Mouse (Mus musculus) embryonic facial prominence, embryonic 15.5 days (tissue): ENCODE results near the gene Pde4b. TPM values are rescaled to one million over a fixed set of nuclear protein-coding genes. Genes with fewer than 3 reads are reported as not detected.

Source experiments
- ATAC-seq: fragments of 200-750 bp; cut with Nextera tagmentation; 2 replicates; pipeline ENCODE4 v1.8.0; 2017; ENCODE audit warnings: low read depth, moderate TSS enrichment; ENCODE audit not compliant: insufficient number of reproducible peaks, low FRiP score, low TSS enrichment
- H3K27ac ChIP-seq: fragments of 300-500 bp; sonication (generic); replicated peaks from 2 replicates; pipeline ENCODE4 v1.5.1; 2015; ENCODE audit warnings: mild to moderate bottlenecking, inconsistent platforms
- H3K27me3 ChIP-seq: fragments of 300-500 bp; sonication (generic); 2 replicates; pipeline ENCODE4 v1.6.1; 2015; ENCODE audit warnings: inconsistent platforms
- H3K36me3 ChIP-seq: fragments of 300-500 bp; sonication (generic); 2 replicates; pipeline ENCODE4 v1.6.1; 2015; ENCODE audit warnings: mild to moderate bottlenecking, inconsistent platforms
- H3K4me1 ChIP-seq: fragments of 300-500 bp; sonication (generic); 2 replicates; pipeline ENCODE4 v1.6.1; 2015; ENCODE audit warnings: inconsistent platforms
- H3K4me2 ChIP-seq: fragments of 300-500 bp; sonication (generic); replicated peaks from 2 replicates; pipeline ENCODE4 v1.6.1; 2015; ENCODE audit warnings: mild to moderate bottlenecking, inconsistent platforms
- H3K4me3 ChIP-seq: fragments of 300-500 bp; sonication (generic); replicated peaks from 2 replicates; pipeline ENCODE4 v1.5.1; 2015; ENCODE audit warnings: mild to moderate bottlenecking, inconsistent platforms
- H3K9ac ChIP-seq: fragments of 300-500 bp; sonication (generic); 2 replicates; pipeline ENCODE4 v1.6.1; 2015; ENCODE audit warnings: inconsistent platforms
- H3K9me3 ChIP-seq: fragments of 300-500 bp; sonication (generic); replicated peaks from 2 replicates; pipeline ENCODE4 v1.6.1; 2016; ENCODE audit warnings: inconsistent platforms
- WGBS: fragments of 180-500 bp; shearing (Covaris S2); methylation state at CpG from one replicate; pipeline ENCODE4 v1.1.7; 2015; 5-methylcytosine and 5-hydroxymethylcytosine counted together
- polyA plus RNA-seq: library from polyadenylated mRNA; unstranded; fragments of >200 nt; fragmentation: Nextera tagmentation; extraction: Ambion mirVana; gene quantifications from 2 replicates; pipeline ENCODE4 v1.2.1, GENCODE M21; 2015

Gene Pde4b
- polyA plus RNA-seq, 1 experiment from 2014 or later, result 17.1 TPM

DNA sequence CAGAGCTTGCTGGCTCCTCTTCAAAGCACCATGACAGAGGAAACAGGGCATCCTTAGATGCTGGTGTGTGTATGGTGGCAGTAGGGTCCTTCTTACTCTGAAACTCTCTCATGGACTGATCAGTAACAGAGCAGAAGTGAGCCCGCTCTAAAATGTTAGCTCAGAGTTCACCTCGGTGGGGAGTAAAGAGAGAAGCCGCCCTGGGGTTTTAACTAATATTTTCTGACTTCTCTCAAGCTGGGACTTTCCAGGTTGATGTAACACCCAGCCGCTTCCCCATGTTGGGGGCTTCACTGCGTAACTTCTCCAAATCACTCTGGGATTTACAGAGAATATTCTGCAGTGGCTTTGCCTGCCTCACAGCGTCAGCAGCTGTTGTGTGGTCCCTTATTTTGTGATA, 484.7 kb downstream of the Pde4b start:
- Histone ChIP-seq H3K9me3 (no peaks in the 10 kb centered on the region), H3K27me3 (no peaks in the 10 kb centered on the region), H3K9ac (peak overlapping the region; percentile 18; the same call in 1 of the 2 replicates), H3K27ac (no peak overlapping the region), H3K4me2 (peak overlapping the region; percentile 29), H3K4me3 (peak overlapping the region; percentile 29), H3K36me3 (no peaks in the 10 kb centered on the region), H3K4me1 (peaks cover 36% of the 10 kb centered on the region)
- 50% methylated on average over 6 of the region's 6 CpGs for WGBS
- no peak for ATAC-seq

DNA sequence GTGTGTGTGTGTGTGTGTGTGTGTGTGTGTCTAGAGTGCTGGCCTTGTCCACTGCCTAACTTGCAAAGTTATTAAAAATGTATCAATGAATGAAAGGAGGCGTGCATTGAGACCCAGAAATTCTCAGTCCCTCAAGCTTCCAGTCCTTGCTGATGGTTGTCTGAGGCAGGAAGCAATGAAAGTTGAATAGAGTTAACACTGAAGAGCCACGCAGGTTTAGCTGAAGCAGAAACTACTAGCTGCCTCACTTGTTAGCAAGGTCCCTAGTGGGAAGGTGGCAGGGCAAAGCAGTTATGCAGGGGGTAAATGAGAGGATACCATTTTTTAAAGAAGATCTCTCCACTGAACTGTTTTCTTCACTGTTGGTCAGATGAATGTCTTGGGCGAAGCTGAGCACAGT, 485.2 kb downstream of the Pde4b start:
- Histone ChIP-seq H3K4me1 (peaks cover 30% of the 10 kb centered on the region), H3K36me3 (no peaks in the 10 kb centered on the region), H3K4me3 (peak overlapping the region; percentile 29), H3K27ac (no peak overlapping the region), H3K9ac (no peak overlapping the region), H3K9me3 (no peaks in the 10 kb centered on the region), H3K27me3 (no peaks in the 10 kb centered on the region), H3K4me2 (peak overlapping the region; percentile 29)
- ATAC-seq, result no peak
- WGBS, result 64% methylated on average over 3 of the region's 3 CpGs

DNA sequence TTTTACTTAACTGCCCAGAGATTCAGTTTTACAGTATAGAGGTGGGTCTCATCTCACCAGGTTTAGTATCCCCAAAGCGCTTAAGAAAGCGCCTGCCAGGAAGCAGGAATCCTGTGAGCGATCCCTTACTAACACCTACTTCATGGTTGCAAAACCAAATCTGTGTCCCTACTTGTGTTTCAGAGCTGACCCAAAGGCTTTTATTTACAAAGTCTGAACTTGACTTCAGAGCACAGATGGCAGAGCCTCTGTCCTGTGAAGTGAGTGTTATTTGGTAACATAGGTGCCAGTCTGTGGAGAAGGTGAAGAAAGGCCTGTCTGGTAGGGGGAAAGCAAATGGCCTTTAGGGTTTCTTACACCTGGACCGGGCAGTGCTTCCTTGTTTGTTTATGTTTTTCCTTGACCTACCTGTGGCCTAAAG, 486.0 kb downstream of the Pde4b start:
- no peak overlapping the region for H3K9ac ChIP-seq
- H3K27ac ChIP-seq, result no peak overlapping the region
- no peak overlapping the region for H3K4me3 ChIP-seq
- H3K9me3 ChIP-seq, result no peaks in the 10 kb centered on the region
- H3K27me3 ChIP-seq, result no peaks in the 10 kb centered on the region
- H3K4me2 ChIP-seq, result no peak overlapping the region
- 86% methylated on average over 4 of the region's 4 CpGs for WGBS
- no peaks in the 10 kb centered on the region for H3K36me3 ChIP-seq
- H3K4me1 ChIP-seq, result peaks cover 23% of the 10 kb centered on the region
- no peak for ATAC-seq

DNA sequence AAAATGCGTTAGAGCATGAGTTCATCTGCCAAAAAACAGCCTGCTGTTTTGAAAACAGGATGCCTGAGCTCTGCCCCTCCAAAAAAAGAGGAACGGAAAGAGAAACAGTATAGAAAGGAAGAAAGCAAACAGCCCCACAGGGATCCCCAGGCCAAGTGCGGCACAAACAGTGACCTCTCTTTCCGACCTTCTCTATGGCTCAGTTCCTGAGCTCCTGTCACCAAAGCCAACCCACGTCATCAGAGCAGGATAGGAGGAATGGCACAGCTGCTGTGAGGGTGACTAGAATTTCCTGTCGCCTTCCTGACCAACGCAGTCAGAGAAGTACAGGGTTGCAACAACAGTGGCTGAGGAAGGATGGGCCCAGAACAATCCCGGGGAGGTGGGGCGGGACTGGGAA, 486.9 kb downstream of the Pde4b start:
- ATAC-seq, result no peak
- Histone ChIP-seq H3K27ac (no peak overlapping the region), H3K27me3 (no peaks in the 10 kb centered on the region), H3K9ac (no peak overlapping the region), H3K4me3 (no peak overlapping the region), H3K9me3 (no peaks in the 10 kb centered on the region), H3K36me3 (no peaks in the 10 kb centered on the region), H3K4me1 (peaks cover 15% of the 10 kb centered on the region), H3K4me2 (no peak overlapping the region)
- 39% methylated on average over 9 of the region's 9 CpGs for WGBS

DNA sequence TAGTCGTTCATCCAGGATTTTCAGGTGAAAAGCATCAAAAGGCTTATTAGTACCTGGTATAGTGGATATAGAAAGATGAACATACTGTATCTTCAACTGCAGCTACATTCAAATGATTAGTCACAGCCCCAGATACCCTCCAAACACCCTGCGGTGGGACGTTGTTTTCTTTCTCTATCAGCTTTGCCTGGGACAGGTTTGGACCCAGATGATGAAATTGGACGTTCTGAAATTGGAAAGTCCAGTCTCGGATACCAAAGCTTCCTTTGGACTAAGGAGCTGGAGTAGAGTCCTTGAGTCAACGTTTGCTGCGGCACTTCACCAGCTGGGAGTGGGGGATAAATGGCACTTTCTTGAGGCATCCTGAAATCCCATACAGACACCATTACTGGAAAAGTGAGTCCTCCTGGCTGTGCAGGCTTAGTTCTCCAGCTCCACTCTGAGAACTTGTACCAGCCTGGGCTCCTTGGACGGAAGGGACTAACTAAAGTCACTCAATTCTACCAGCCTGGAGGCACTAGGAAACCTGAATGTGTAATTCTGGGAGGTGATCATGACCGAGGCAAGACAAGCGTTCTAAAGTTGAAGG, 487.4 kb downstream of the Pde4b start:
- 80% methylated on average over 10 of the region's 10 CpGs for WGBS
- Histone ChIP-seq H3K9me3 (no peaks in the 10 kb centered on the region), H3K4me2 (no peak overlapping the region), H3K9ac (no peak overlapping the region), H3K4me3 (no peak overlapping the region), H3K27ac (no peak overlapping the region), H3K27me3 (no peaks in the 10 kb centered on the region), H3K36me3 (no peaks in the 10 kb centered on the region), H3K4me1 (peaks cover 9% of the 10 kb centered on the region)
- ATAC-seq, result no peak

DNA sequence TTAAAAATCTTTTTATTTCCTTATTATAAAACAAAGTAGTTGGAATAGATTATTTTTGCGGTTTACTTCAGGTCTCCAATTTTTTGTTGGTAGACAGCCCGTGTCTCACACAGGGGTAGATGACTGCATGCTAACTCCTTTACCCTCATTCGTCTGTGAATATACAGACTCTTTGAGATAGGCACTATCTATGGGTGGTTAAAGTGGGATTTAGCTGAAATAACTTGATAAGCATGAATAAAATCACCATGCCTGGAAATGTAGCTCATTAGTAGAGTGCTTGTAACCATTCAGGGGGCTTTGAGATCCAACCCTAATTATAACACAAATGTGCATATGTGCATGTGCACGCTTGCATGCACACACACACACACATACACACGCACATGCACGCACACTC, 488.8 kb downstream of the Pde4b start:
- H3K4me2 ChIP-seq, result no peak overlapping the region
- H3K9ac ChIP-seq, result no peak overlapping the region
- no peaks in the 10 kb centered on the region for H3K36me3 ChIP-seq
- H3K9me3 ChIP-seq, result no peaks in the 10 kb centered on the region
- no peak overlapping the region for H3K4me3 ChIP-seq
- H3K27me3 ChIP-seq, result no peaks in the 10 kb centered on the region
- no peak overlapping the region for H3K27ac ChIP-seq
- H3K4me1 ChIP-seq, result peaks cover 2% of the 10 kb centered on the region; the same call in 1 of the 2 replicates
- WGBS, result 86% methylated on average over 6 of the region's 6 CpGs
- ATAC-seq, result no peak

DNA sequence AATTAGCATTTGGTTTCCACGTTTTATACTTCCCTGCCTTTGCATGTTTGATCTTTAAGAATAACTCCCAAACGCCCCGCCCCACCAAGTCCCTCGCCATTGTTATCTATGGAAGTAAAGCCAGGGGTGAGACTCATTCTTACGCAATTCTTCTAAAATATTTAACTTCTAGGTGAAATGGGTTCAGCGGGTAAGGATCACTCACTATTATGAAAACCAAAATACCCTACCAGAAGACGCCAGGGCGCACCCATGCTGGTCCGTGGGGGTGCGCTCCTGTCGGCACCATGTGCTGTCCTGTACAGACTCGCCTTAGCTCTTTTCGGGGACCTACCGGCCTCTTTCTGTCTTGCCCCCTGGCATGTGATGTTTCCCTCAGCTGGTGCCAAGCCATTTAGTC, 490.3 kb downstream of the Pde4b start:
- no peak overlapping the region for H3K27ac ChIP-seq
- ATAC-seq, result no peak
- H3K4me1 ChIP-seq, result peaks cover under 1% of the 10 kb centered on the region; the same call in 1 of the 2 replicates
- WGBS, result 72% methylated on average over 14 of the region's 14 CpGs
- no peak overlapping the region for H3K9ac ChIP-seq
- H3K4me3 ChIP-seq, result no peak overlapping the region
- H3K27me3 ChIP-seq, result no peaks in the 10 kb centered on the region
- no peak overlapping the region for H3K4me2 ChIP-seq
- no peaks in the 10 kb centered on the region for H3K9me3 ChIP-seq
- no peaks in the 10 kb centered on the region for H3K36me3 ChIP-seq

DNA sequence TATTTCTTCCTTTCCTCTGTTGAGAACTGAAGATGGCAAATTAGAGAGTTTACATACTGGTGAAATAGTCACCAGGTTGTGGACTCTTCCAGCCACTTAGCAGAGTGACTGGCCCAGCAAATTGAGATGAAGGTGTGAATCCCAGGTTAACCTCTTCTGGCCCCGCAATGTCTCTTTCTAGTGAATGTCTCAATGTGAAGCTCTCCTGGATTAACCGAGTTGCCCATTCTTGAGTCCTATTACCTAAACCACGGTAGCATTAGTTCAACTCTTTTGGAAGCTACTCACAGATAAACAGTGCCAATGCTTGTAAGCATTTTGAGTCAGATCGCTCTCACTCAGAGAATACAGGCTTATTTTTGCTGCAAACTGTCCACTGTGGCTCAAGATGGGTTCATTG, 491.7 kb downstream of the Pde4b start:
- ATAC-seq, result no peak
- Histone ChIP-seq H3K9me3 (no peaks in the 10 kb centered on the region), H3K4me1 (no peaks in the 10 kb centered on the region), H3K4me3 (no peak overlapping the region), H3K27me3 (no peaks in the 10 kb centered on the region), H3K4me2 (no peak overlapping the region), H3K36me3 (no peaks in the 10 kb centered on the region), H3K27ac (no peak overlapping the region), H3K9ac (no peak overlapping the region)
- WGBS, result 85% methylated on average over 4 of the region's 4 CpGs

DNA sequence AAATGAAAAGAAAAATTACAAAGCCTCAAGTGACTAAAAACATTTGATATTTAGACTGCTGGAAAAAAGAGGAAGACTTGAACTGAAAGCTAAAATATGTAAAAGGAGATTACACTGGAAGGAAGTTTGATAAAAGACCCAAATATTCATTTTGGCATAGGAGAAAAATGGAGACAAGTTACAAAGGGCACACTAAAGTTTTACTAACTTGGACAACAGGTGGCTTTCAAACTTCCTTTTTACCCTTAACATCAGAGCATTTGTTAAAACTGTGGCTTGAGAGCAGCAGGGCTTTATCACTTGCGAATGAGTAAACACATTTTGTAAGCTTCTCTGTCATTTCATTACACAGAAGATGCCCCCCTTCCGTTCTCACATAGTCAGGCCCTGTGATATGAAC, 492.4 kb downstream of the Pde4b start:
- H3K4me2 ChIP-seq, result no peak overlapping the region
- 78% methylated on average over 2 of the region's 2 CpGs for WGBS
- no peak for ATAC-seq
- no peaks in the 10 kb centered on the region for H3K9me3 ChIP-seq
- H3K9ac ChIP-seq, result no peak overlapping the region
- H3K27ac ChIP-seq, result no peak overlapping the region
- H3K4me3 ChIP-seq, result no peak overlapping the region
- H3K36me3 ChIP-seq, result no peaks in the 10 kb centered on the region
- H3K4me1 ChIP-seq, result no peaks in the 10 kb centered on the region
- H3K27me3 ChIP-seq, result no peaks in the 10 kb centered on the region

DNA sequence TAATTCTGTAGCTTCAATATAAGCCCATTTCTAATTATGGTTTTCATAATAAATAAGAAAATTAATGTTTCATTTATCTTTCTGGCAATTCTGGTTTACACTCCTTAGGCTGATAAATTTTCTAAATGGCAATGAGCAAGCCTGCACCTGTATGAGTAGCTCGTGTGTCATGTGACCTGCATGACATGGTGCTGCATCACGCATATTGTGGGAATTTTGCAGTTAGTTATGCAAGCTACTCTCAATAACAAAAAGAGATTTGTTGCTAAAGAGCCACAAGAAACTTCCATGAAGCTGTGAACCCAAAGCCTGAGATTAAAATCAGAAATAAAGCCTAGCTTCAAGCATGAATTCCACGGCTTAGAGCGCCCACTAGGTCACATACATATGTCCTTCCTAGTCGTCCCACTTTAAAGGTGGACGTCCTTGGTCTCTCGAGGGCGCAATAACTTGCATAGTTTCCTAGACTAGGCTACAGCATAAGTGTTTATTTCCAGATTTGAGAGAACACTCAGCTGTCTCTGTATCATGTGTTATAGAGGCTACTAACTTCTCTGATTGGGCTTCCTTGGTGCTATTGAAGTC, 494.9 kb downstream of the Pde4b start:
- no peak overlapping the region for H3K4me3 ChIP-seq
- ATAC-seq, result no peak

DNA sequence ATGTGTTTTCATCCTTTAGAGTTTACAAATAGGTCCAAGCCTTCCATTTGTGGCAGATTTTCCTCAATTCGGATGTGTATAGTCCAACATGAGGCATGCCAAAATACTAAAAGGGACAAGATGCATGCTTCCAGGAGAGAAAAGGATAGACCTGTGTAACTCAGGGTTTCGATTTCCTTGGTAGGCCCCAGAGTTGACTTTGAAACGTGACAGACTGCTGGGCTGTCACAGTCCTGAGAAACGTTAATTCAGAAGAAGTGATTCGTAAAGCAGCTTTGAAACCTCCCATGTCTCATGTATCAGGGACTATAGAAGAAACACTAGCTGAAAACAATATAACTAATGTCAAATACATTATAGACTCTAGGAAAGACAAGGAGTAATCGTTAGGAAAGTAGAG, 495.6 kb downstream of the Pde4b start:
- no peaks in the 10 kb centered on the region for H3K27me3 ChIP-seq
- H3K4me2 ChIP-seq, result no peak overlapping the region
- H3K4me1 ChIP-seq, result no peaks in the 10 kb centered on the region
- H3K4me3 ChIP-seq, result no peak overlapping the region
- H3K9me3 ChIP-seq, result no peaks in the 10 kb centered on the region
- no peaks in the 10 kb centered on the region for H3K36me3 ChIP-seq
- no peak for ATAC-seq
- 64% methylated on average over 6 of the region's 6 CpGs for WGBS
- no peak overlapping the region for H3K27ac ChIP-seq
- no peak overlapping the region for H3K9ac ChIP-seq

More for the DNA sequence above, 494.9 kb downstream of the Pde4b start:
- 80% methylated on average over 8 of the region's 8 CpGs for WGBS
- Histone ChIP-seq H3K27ac (no peak overlapping the region), H3K9ac (no peak overlapping the region), H3K4me2 (no peak overlapping the region), H3K36me3 (no peaks in the 10 kb centered on the region), H3K27me3 (no peaks in the 10 kb centered on the region), H3K4me1 (no peaks in the 10 kb centered on the region), H3K9me3 (no peaks in the 10 kb centered on the region)

DNA sequence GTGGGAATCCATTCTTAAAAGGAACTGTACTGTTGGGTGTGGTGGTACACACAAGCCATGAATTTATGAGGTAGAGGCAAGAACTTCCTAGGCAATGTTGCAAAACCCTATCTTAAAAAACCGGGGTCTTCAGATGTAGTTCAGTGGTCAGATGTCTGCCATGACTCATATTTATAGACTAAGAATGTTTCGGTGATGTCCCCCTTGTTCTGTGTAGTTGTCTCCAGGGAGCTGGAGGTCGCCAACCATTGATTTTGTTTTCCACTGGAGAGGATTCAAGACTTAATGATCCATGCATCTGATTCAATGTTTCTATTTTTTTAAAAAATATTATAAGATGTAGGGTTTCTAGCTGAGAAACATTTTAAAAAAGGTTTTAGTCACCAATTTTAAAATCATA, 496.1 kb downstream of the Pde4b start:
- H3K27ac ChIP-seq, result no peak overlapping the region
- WGBS, result 81% methylated on average over 3 of the region's 3 CpGs
- no peaks in the 10 kb centered on the region for H3K9me3 ChIP-seq
- H3K4me1 ChIP-seq, result peaks cover 2% of the 10 kb centered on the region
- no peaks in the 10 kb centered on the region for H3K36me3 ChIP-seq
- ATAC-seq, result no peak
- no peaks in the 10 kb centered on the region for H3K27me3 ChIP-seq
- H3K9ac ChIP-seq, result no peak overlapping the region
- no peak overlapping the region for H3K4me2 ChIP-seq
- no peak overlapping the region for H3K4me3 ChIP-seq
